Mouse (Mus musculus): ENCODE measurements around the gene 4930572O03Rik.
"Not testable (repeated sequence)": the region's sequence is repeated elsewhere in the genome, so short reads cannot be mapped to it uniquely, and the experiment has no call there.

- not testable (repeated sequence) for TF ChIP-seq CTCF (IDR thresholded peaks at IDR 0.05; ENCODE audit: borderline replicate concordance, insufficient read depth, low read length); POLR2A (IDR thresholded peaks at IDR 0.05; ENCODE audit: low read depth, low read length)
Measured at GRCm38 (mm10) chr5:15690822-15691221, 34.0 kb upstream of the 4930572O03Rik start.

Measured in embryonic fibroblast, embryonic 13.5 days (primary cell).